Mouse (Mus musculus): ENCODE data around the gene 1500009L16Rik. TPM values are rescaled to one million over a fixed set of nuclear protein-coding genes. Genes with fewer than 3 reads are reported as not detected.

The 1500009L16Rik gene
- polyA plus RNA-seq, 1 experiment from 2014 or later, result 47.2 TPM

- H3K36me3 ChIP-seq (ENCODE audit: control insufficient read depth, insufficient read depth, low read length), result no peaks in the 10 kb centered on the region
- WGBS, result 78% methylated on average over 12 of the region's 12 CpGs
- no peak for ATAC-seq (ENCODE audit: insufficient number of reproducible peaks, low FRiP score, low TSS enrichment, low read depth)
- H3K4me2 ChIP-seq (ENCODE audit: low read depth, severe bottlenecking), result no peak overlapping the region
- H3K27ac ChIP-seq (replicated peaks; ENCODE audit: low read depth, low read length), result no peak overlapping the region
- H3K9ac ChIP-seq (ENCODE audit: low read length), result no peak overlapping the region
- H3K27me3 ChIP-seq (ENCODE audit: control insufficient read depth, insufficient read depth, low read length), result no peaks in the 10 kb centered on the region
- H3K4me3 ChIP-seq (ENCODE audit: low read depth, low read length), result no peak overlapping the region
- no peaks in the 10 kb centered on the region for H3K9me3 ChIP-seq (ENCODE audit: control insufficient read depth, low read length)
- no peak for DNase-seq (ENCODE audit: low spot score)
- peaks cover 3% of the 10 kb centered on the region; the same call in 1 of the 2 replicates for H3K4me1 ChIP-seq (ENCODE audit: control insufficient read depth, insufficient read depth, low read length)
These were observed 3.7 kb upstream of the 1500009L16Rik start for GRCm38 (mm10) chr10:83718855-83719474.

- peaks cover 3% of the 10 kb centered on the region; the same call in 1 of the 2 replicates for H3K4me1 ChIP-seq (ENCODE audit: control insufficient read depth, insufficient read depth, low read length)
- no peaks in the 10 kb centered on the region for H3K9me3 ChIP-seq (ENCODE audit: control insufficient read depth, low read length)
- no peaks in the 10 kb centered on the region for H3K36me3 ChIP-seq (ENCODE audit: control insufficient read depth, insufficient read depth, low read length)
- DNase-seq (ENCODE audit: low spot score), result no peak
- H3K4me2 ChIP-seq (ENCODE audit: low read depth, severe bottlenecking), result peak overlapping the region; percentile 53
- ATAC-seq (ENCODE audit: insufficient number of reproducible peaks, low FRiP score, low TSS enrichment, low read depth), result peak; percentile 41; the same call in 1 of the 2 replicates
- no peaks in the 10 kb centered on the region for H3K27me3 ChIP-seq (ENCODE audit: control insufficient read depth, insufficient read depth, low read length)
- H3K9ac ChIP-seq (ENCODE audit: low read length), result peak overlapping the region; percentile 68
- WGBS, result 1% methylated on average over 22 of the region's 23 CpGs
- H3K27ac ChIP-seq (replicated peaks; ENCODE audit: low read depth, low read length), result no peak overlapping the region
- H3K4me3 ChIP-seq (ENCODE audit: low read depth, low read length), result peak overlapping the region; percentile 76
These were observed 390 bp downstream of the 1500009L16Rik start for GRCm38 (mm10) chr10:83723055-83723454.

- no peak overlapping the region for H3K4me2 ChIP-seq (ENCODE audit: low read depth, severe bottlenecking)
- WGBS, result 82% methylated on average over 15 of the region's 15 CpGs
- H3K27me3 ChIP-seq (ENCODE audit: control insufficient read depth, insufficient read depth, low read length), result no peaks in the 10 kb centered on the region
- H3K9me3 ChIP-seq (ENCODE audit: control insufficient read depth, low read length), result no peaks in the 10 kb centered on the region
- peaks cover 3% of the 10 kb centered on the region; the same call in 1 of the 2 replicates for H3K4me1 ChIP-seq (ENCODE audit: control insufficient read depth, insufficient read depth, low read length)
- no peak overlapping the region for H3K9ac ChIP-seq (ENCODE audit: low read length)
- ATAC-seq (ENCODE audit: insufficient number of reproducible peaks, low FRiP score, low TSS enrichment, low read depth) (no peak), DNase-seq (ENCODE audit: low spot score) (no peak)
- H3K27ac ChIP-seq (replicated peaks; ENCODE audit: low read depth, low read length), result no peak overlapping the region
- no peak overlapping the region for H3K4me3 ChIP-seq (ENCODE audit: low read depth, low read length)
- H3K36me3 ChIP-seq (ENCODE audit: control insufficient read depth, insufficient read depth, low read length), result no peaks in the 10 kb centered on the region
These were observed 1.8 kb downstream of the 1500009L16Rik start for GRCm38 (mm10) chr10:83724351-83725059.

- WGBS, result 88% methylated on average over 11 of the region's 11 CpGs
- no peak for ATAC-seq (ENCODE audit: insufficient number of reproducible peaks, low FRiP score, low TSS enrichment, low read depth)
- Histone ChIP-seq H3K4me3 (ENCODE audit: low read depth, low read length) (no peak overlapping the region), H3K4me1 (ENCODE audit: control insufficient read depth, insufficient read depth, low read length) (peaks cover 3% of the 10 kb centered on the region; the same call in 1 of the 2 replicates), H3K27me3 (ENCODE audit: control insufficient read depth, insufficient read depth, low read length) (no peaks in the 10 kb centered on the region), H3K4me2 (ENCODE audit: low read depth, severe bottlenecking) (no peak overlapping the region), H3K36me3 (ENCODE audit: control insufficient read depth, insufficient read depth, low read length) (no peaks in the 10 kb centered on the region), H3K9me3 (ENCODE audit: control insufficient read depth, low read length) (no peaks in the 10 kb centered on the region), H3K27ac (replicated peaks; ENCODE audit: low read depth, low read length) (no peak overlapping the region), H3K9ac (ENCODE audit: low read length) (no peak overlapping the region)
- no peak for DNase-seq (ENCODE audit: low spot score)
These were observed 3.5 kb downstream of the 1500009L16Rik start for GRCm38 (mm10) chr10:83726164-83726563.

GRCm38 (mm10) chr10:83727846-83728245 is 5.2 kb downstream of the 1500009L16Rik start:
- Histone ChIP-seq H3K36me3 (ENCODE audit: control insufficient read depth, insufficient read depth, low read length) (no peaks in the 10 kb centered on the region), H3K4me1 (ENCODE audit: control insufficient read depth, insufficient read depth, low read length) (no peaks in the 10 kb centered on the region), H3K4me3 (ENCODE audit: low read depth, low read length) (no peak overlapping the region), H3K4me2 (ENCODE audit: low read depth, severe bottlenecking) (no peak overlapping the region), H3K9ac (ENCODE audit: low read length) (no peak overlapping the region), H3K27ac (replicated peaks; ENCODE audit: low read depth, low read length) (no peak overlapping the region), H3K9me3 (ENCODE audit: control insufficient read depth, low read length) (no peaks in the 10 kb centered on the region), H3K27me3 (ENCODE audit: control insufficient read depth, insufficient read depth, low read length) (no peaks in the 10 kb centered on the region)
- ATAC-seq (ENCODE audit: insufficient number of reproducible peaks, low FRiP score, low TSS enrichment, low read depth) (no peak), DNase-seq (ENCODE audit: low spot score) (no peak)
- 85% methylated on average over 5 of the region's 5 CpGs for WGBS

GRCm38 (mm10) chr10:83728529-83728928 is 5.9 kb downstream of the 1500009L16Rik start:
- Histone ChIP-seq H3K36me3 (ENCODE audit: control insufficient read depth, insufficient read depth, low read length) (no peaks in the 10 kb centered on the region), H3K27ac (replicated peaks; ENCODE audit: low read depth, low read length) (no peak overlapping the region), H3K4me1 (ENCODE audit: control insufficient read depth, insufficient read depth, low read length) (no peaks in the 10 kb centered on the region), H3K27me3 (ENCODE audit: control insufficient read depth, insufficient read depth, low read length) (no peaks in the 10 kb centered on the region), H3K9me3 (ENCODE audit: control insufficient read depth, low read length) (no peaks in the 10 kb centered on the region), H3K4me2 (ENCODE audit: low read depth, severe bottlenecking) (no peak overlapping the region), H3K4me3 (ENCODE audit: low read depth, low read length) (no peak overlapping the region), H3K9ac (ENCODE audit: low read length) (no peak overlapping the region)
- DNase-seq (ENCODE audit: low spot score) (no peak), ATAC-seq (ENCODE audit: insufficient number of reproducible peaks, low FRiP score, low TSS enrichment, low read depth) (no peak)
- 80% methylated on average over 6 of the region's 6 CpGs for WGBS

- 81% methylated on average over 3 of the region's 3 CpGs for WGBS
These were observed 6.4 kb downstream of the 1500009L16Rik start for GRCm38 (mm10) chr10:83729076-83729475.

GRCm38 (mm10) chr10:83729492-83729891 is 6.8 kb downstream of the 1500009L16Rik start:
- H3K27me3 ChIP-seq (ENCODE audit: control insufficient read depth, insufficient read depth, low read length), result no peaks in the 10 kb centered on the region
- H3K36me3 ChIP-seq (ENCODE audit: control insufficient read depth, insufficient read depth, low read length), result no peaks in the 10 kb centered on the region
- DNase-seq (ENCODE audit: low spot score) (peak; percentile 93), ATAC-seq (ENCODE audit: insufficient number of reproducible peaks, low FRiP score, low TSS enrichment, low read depth) (no peak)
- no peak overlapping the region for H3K9ac ChIP-seq (ENCODE audit: low read length)
- H3K4me3 ChIP-seq (ENCODE audit: low read depth, low read length), result no peak overlapping the region
- H3K4me1 ChIP-seq (ENCODE audit: control insufficient read depth, insufficient read depth, low read length), result no peaks in the 10 kb centered on the region
- 31% methylated on average over 7 of the region's 7 CpGs for WGBS
- no peak overlapping the region for H3K27ac ChIP-seq (replicated peaks; ENCODE audit: low read depth, low read length)
- no peak overlapping the region for H3K4me2 ChIP-seq (ENCODE audit: low read depth, severe bottlenecking)
- H3K9me3 ChIP-seq (ENCODE audit: control insufficient read depth, low read length), result no peaks in the 10 kb centered on the region

More at GRCm38 (mm10) chr10:83729076-83729475, 6.4 kb downstream of the 1500009L16Rik start:
- Histone ChIP-seq H3K4me2 (ENCODE audit: low read depth, severe bottlenecking) (no peak overlapping the region), H3K4me1 (ENCODE audit: control insufficient read depth, insufficient read depth, low read length) (no peaks in the 10 kb centered on the region), H3K9me3 (ENCODE audit: control insufficient read depth, low read length) (no peaks in the 10 kb centered on the region), H3K27ac (replicated peaks; ENCODE audit: low read depth, low read length) (no peak overlapping the region), H3K9ac (ENCODE audit: low read length) (no peak overlapping the region), H3K36me3 (ENCODE audit: control insufficient read depth, insufficient read depth, low read length) (no peaks in the 10 kb centered on the region), H3K4me3 (ENCODE audit: low read depth, low read length) (no peak overlapping the region), H3K27me3 (ENCODE audit: control insufficient read depth, insufficient read depth, low read length) (no peaks in the 10 kb centered on the region)
- no peak for DNase-seq (ENCODE audit: low spot score)
- ATAC-seq (ENCODE audit: insufficient number of reproducible peaks, low FRiP score, low TSS enrichment, low read depth), result no peak

All from limb, embryonic 11.5 days (tissue).